Mouse (Mus musculus) lung, embryonic 14.5 days (tissue): ENCODE measurements around the gene Slpi. TPM values are rescaled to one million over a fixed set of nuclear protein-coding genes. Genes with fewer than 3 reads are reported as not detected.
"Not testable (repeated sequence)": the region's sequence is repeated elsewhere in the genome, so short reads cannot be mapped to it uniquely, and the experiment has no call there.

ENCODE experiments used
- ATAC-seq: fragments of 200-750 bp; cut with Nextera tagmentation; 2 replicates; pipeline ENCODE4 v1.8.0; 2017; ENCODE audit warnings: mild to moderate bottlenecking, moderate TSS enrichment, moderate library complexity; ENCODE audit not compliant: insufficient read depth
- DNase-seq: peaks from one replicate; pipeline ENCODE4 v3.0.0-alpha.2; 2015
- H3K27ac ChIP-seq: fragments of 300-500 bp; sonication (generic); 2 replicates; pipeline ENCODE4 v1.5.1; 2014; ENCODE audit warnings: low read depth, mild to moderate bottlenecking, moderate library complexity
- H3K27me3 ChIP-seq: fragments of 300-500 bp; sonication (generic); 2 replicates; pipeline ENCODE4 v1.6.1; 2014; ENCODE audit warnings: low read length, control low read depth; ENCODE audit not compliant: insufficient read depth
- H3K36me3 ChIP-seq: fragments of 300-500 bp; sonication (generic); 2 replicates; pipeline ENCODE4 v1.6.1; 2014; ENCODE audit warnings: control low read depth; ENCODE audit not compliant: insufficient read depth
- H3K4me1 ChIP-seq: fragments of 300-500 bp; sonication (generic); 2 replicates; pipeline ENCODE4 v1.6.1; 2014; ENCODE audit warnings: antibody characterized with exemption, control low read depth; ENCODE audit not compliant: insufficient read depth
- H3K4me2 ChIP-seq: fragments of 300-500 bp; sonication (generic); 2 replicates; pipeline ENCODE4 v1.6.1; 2014; ENCODE audit warnings: mild to moderate bottlenecking
- H3K4me3 ChIP-seq: fragments of 300-500 bp; sonication (generic); 2 replicates; pipeline ENCODE4 v1.5.1; 2014; ENCODE audit warnings: low read depth, low read length
- H3K9ac ChIP-seq: fragments of 300-500 bp; sonication (generic); 2 replicates; pipeline ENCODE4 v1.6.1; 2014
- H3K9me3 ChIP-seq: fragments of 300-500 bp; sonication (generic); 2 replicates; pipeline ENCODE4 v1.6.1; 2016; ENCODE audit warnings: low read depth, low read length, control low read depth
- CTCF ChIP-seq: IDR thresholded peaks from 2 replicates; pipeline ENCODE4 v1.5.1; 2016; ENCODE audit warnings: antibody characterized with exemption, low read depth
- WGBS: fragments of 180-500 bp; shearing (Covaris S2); extraction: QIAGEN DNeasy Blood & Tissue Kit; methylation state at CpG from one replicate; pipeline ENCODE4 v1.1.7; 2014; 5-methylcytosine and 5-hydroxymethylcytosine counted together
- microRNA-seq: library from miRNA; unstranded; fragments of <30 nt; microRNA quantifications from one replicate; pipeline ENCODE4, GENCODE M21; 2016; ENCODE audit warnings: borderline number of aligned reads
- polyA plus RNA-seq: library from polyadenylated mRNA; unstranded; fragments of >200 nt; fragmentation: Nextera tagmentation; extraction: Ambion mirVana; gene quantifications from 2 replicates; pipeline ENCODE4 v1.2.1, GENCODE M21; 2014

Gene Slpi
- polyA plus RNA-seq, 1 experiment from 2014 or later: 0.86 TPM

- not testable (repeated sequence) for ATAC-seq, DNase-seq, H3K27ac ChIP-seq, H3K4me2 ChIP-seq, H3K9ac ChIP-seq, H3K27me3 ChIP-seq, H3K9me3 ChIP-seq, H3K4me1 ChIP-seq, H3K36me3 ChIP-seq, H3K4me3 ChIP-seq
- 0 out of 2 replicates have a peak, but pooled peaks have one; percentile 12 for TF ChIP-seq CTCF
- WGBS: 75% methylated on average over 1 of the region's 1 CpGs
Measured at GRCm38 (mm10) chr2:164343732-164344131, 45.2 kb downstream of the Slpi start.

DNA sequence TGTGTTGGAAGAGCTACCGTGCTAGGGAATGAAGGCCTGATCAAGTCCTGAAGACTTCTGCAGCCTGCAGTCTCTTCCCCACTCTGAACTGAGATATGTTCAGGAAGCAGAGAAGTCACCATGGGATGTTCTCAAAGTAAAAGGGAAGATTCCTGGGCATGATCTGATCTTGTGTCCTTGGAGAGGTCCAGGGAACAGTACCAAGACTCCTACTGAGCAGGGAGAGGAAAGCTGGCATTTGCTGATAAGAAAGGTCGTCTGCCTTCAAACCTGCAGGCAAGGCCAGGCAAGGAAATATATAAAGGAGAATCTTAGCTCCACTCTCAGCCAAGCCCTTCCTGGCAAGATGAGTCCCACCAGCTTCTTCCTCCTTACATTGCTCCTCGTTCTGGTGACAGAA lies 56.5 kb downstream of the Slpi start, which contains the start of gene Svs5:
Svs5 (plus strand) TSS at position 301 of the 400 bp plus-strand sequence.
- not testable (repeated sequence) for H3K9me3 ChIP-seq, H3K4me3 ChIP-seq, H3K36me3 ChIP-seq, H3K4me2 ChIP-seq, H3K27ac ChIP-seq, DNase-seq, H3K4me1 ChIP-seq, H3K27me3 ChIP-seq, ATAC-seq, H3K9ac ChIP-seq
- 66% methylated on average over 3 of the region's 3 CpGs for WGBS

DNA sequence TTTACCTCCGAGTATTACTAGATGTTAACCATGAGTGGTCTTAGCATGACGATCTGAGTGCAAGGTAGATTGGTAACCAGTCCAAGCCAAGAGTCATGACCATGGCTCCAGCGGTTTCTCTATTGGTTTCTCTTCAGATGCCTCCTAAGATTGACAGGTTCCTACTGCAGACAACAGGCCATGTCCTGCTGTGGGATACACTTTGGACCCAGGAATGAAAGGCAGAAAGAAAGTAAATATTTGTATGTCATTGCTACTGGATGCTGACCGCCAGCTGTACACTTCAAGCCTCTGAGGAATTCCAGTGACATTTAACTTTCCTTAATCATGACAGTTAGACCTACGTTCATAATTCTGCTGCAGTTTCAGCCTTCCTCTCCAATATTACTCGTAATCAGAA lies 67.9 kb downstream of the Slpi start:
- H3K27me3 ChIP-seq: no peaks in the 10 kb centered on the region
- no peaks in the 10 kb centered on the region for H3K4me1 ChIP-seq
- DNase-seq: no peak
- TF ChIP-seq CTCF: no peak
- 76% methylated on average over 6 of the region's 6 CpGs for WGBS
- H3K9me3 ChIP-seq: no peaks in the 10 kb centered on the region
- no peak overlapping the region for H3K4me2 ChIP-seq
- no peak overlapping the region for H3K27ac ChIP-seq
- no peak for ATAC-seq
- no peaks in the 10 kb centered on the region for H3K36me3 ChIP-seq
- H3K9ac ChIP-seq: no peak overlapping the region
- no peak overlapping the region for H3K4me3 ChIP-seq

DNA sequence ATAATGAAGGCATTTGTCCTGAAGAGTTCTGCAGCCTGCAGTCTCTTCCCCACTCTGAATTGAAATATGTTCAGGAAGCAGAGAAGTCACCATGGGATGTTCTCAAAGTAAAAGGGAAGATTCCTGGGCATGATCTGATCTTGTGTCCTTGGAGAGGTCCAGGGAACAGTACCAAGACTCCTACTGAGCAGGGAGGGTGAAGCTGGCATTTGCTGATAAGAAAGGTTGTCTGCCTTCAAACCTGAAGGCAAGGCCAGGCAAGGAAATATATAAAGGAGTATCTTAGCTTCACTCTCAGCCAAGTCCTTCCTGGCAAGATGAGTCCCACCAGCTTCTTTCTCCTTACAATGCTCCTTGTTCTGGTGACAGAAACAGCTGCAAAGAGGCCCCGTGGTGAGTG lies 72.4 kb downstream of the Slpi start, which contains the start of gene Svs6:
Svs6 (plus strand) TSS at position 301 of the 400 bp plus-strand sequence.
- 72% methylated on average over 1 of the region's 1 CpGs for WGBS
- not testable (repeated sequence) for H3K27ac ChIP-seq, DNase-seq, H3K9me3 ChIP-seq, ATAC-seq, H3K27me3 ChIP-seq, H3K36me3 ChIP-seq, H3K4me2 ChIP-seq, H3K4me3 ChIP-seq, H3K9ac ChIP-seq, H3K4me1 ChIP-seq

DNA sequence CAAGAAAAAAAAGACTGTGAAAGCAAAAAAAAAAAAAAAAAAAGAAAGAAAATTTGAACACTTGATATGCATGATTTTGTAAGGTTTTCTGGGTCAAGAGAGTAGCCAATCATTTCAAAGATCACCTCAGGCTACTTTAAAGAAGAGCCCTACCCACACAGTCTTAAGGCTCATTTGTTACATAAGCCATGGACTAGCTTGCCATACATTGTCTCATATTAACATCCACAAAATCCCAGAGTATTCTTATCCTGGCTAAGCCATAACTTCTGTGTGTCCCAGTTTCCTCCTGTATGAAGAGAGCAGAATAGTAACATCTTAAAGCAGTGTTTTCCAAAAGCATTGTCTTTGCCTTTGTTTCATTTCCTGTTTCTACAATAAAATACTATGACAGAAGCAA lies 73.4 kb downstream of the Slpi start:
- H3K27me3 ChIP-seq, ATAC-seq, H3K4me2 ChIP-seq, H3K9me3 ChIP-seq, H3K9ac ChIP-seq, H3K4me3 ChIP-seq, H3K36me3 ChIP-seq, DNase-seq, H3K4me1 ChIP-seq, H3K27ac ChIP-seq: not testable (repeated sequence)

DNA sequence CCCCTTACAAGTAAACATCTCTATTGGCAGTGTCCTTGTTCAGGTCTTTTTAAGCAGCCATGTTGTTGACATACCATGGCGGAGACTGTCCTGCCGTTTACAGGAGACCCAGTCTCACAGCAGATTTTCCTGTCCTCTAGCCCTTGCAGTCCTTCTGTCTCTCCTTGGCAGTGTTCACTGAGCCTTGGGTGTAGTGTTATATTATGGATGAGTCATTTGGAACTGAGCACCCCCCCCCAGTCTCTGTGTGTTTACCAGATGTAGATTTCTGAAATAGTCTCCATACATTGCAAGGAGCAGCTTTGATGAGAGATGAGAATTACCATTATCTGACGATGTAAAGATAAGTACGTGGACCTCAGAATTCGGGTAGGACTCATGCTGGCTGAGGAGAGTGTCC lies 76.3 kb downstream of the Slpi start:
- Histone ChIP-seq H3K9me3 (no peaks in the 10 kb centered on the region), H3K4me2 (no peak overlapping the region), H3K9ac (no peak overlapping the region), H3K27ac (no peak overlapping the region), H3K4me1 (no peaks in the 10 kb centered on the region), H3K4me3 (no peak overlapping the region), H3K36me3 (no peaks in the 10 kb centered on the region), H3K27me3 (no peaks in the 10 kb centered on the region)
- no peak for TF ChIP-seq CTCF
- DNase-seq (no peak), ATAC-seq (no peak)
- 77% methylated on average over 5 of the region's 5 CpGs for WGBS

Small RNA genes within 50 kb of the gene (microRNA-seq; reads per million reads assigned to microRNA genes)
- gene Mir7678: not detected

Other genes with a start within 250 kb of the Slpi start
- gene Kcns1, start 218.0 kb downstream of the Slpi start, polyA plus RNA-seq: not detected in 2 replicates
- gene Wfdc5, start 206.4 kb downstream of the Slpi start, polyA plus RNA-seq: not detected in 2 replicates
- not detected in 2 replicates for gene Wfdc12, start 198.5 kb downstream of the Slpi start, polyA plus RNA-seq
- not detected in 2 replicates for gene Wfdc15a, start 189.0 kb downstream of the Slpi start, polyA plus RNA-seq
- not detected in 2 replicates for gene Wfdc15b, start 167.4 kb downstream of the Slpi start, polyA plus RNA-seq
- not detected in 2 replicates for gene Svs2, start 150.6 kb downstream of the Slpi start, polyA plus RNA-seq
- gene Svs3b, start 132.5 kb downstream of the Slpi start, polyA plus RNA-seq: not detected in 2 replicates
- not detected in 2 replicates for gene Svs4, start 110.6 kb downstream of the Slpi start, polyA plus RNA-seq
- gene Svs3a, start 99.8 kb downstream of the Slpi start, polyA plus RNA-seq: not detected in 2 replicates
- not detected in 2 replicates for gene Svs6, start 72.3 kb downstream of the Slpi start, polyA plus RNA-seq
- gene Svs5, start 56.4 kb downstream of the Slpi start, polyA plus RNA-seq: not detected in 2 replicates
- 4.9 and 5.1 TPM in 2 replicates for gene Rbpjl, start 14.0 kb upstream of the Slpi start, polyA plus RNA-seq
- gene Matn4, start 16.1 kb upstream of the Slpi start, polyA plus RNA-seq: 5.5 and 6.7 TPM in 2 replicates
- gene Sdc4, start 54.8 kb upstream of the Slpi start, polyA plus RNA-seq: 101 and 103 TPM in 2 replicates
- gene Sys1, start 67.9 kb upstream of the Slpi start, polyA plus RNA-seq: 65.6 and 68.7 TPM in 2 replicates
- gene Gm20458, start 71.9 kb upstream of the Slpi start, polyA plus RNA-seq: 14.4 and 14.9 TPM in 2 replicates
- not detected in 2 replicates for gene Trp53tg5, start 84.6 kb upstream of the Slpi start, polyA plus RNA-seq
- 4.4 and 5.3 TPM in 2 replicates for gene Dbndd2, start 97.0 kb upstream of the Slpi start, polyA plus RNA-seq
- 70.1 and 71.0 TPM in 2 replicates for gene Pigt, start 108.4 kb upstream of the Slpi start, polyA plus RNA-seq
- gene Wfdc2, start 173.3 kb upstream of the Slpi start, polyA plus RNA-seq: 280 and 282 TPM in 2 replicates
- gene Spint3, start 184.4 kb upstream of the Slpi start, polyA plus RNA-seq: not detected in 2 replicates
- 0.65 and 0.95 TPM in 2 replicates for gene Wfdc6a, start 196.4 kb upstream of the Slpi start, polyA plus RNA-seq
- gene Eppin, start 204.5 kb upstream of the Slpi start, polyA plus RNA-seq: not detected in 2 replicates
- not detected in 2 replicates for gene Wfdc6b, start 224.4 kb upstream of the Slpi start, polyA plus RNA-seq
- not detected in 2 replicates for gene Wfdc8, start 224.5 kb upstream of the Slpi start, polyA plus RNA-seq
- gene Wfdc16, start 249.7 kb upstream of the Slpi start, polyA plus RNA-seq: not detected in 2 replicates